Mouse (Mus musculus) hindbrain, embryonic 15.5 days (tissue): ENCODE data around the gene Skiv2l. TPM values are rescaled to one million over a fixed set of nuclear protein-coding genes. Genes with fewer than 3 reads are reported as not detected.
"Not testable (repeated sequence)": the region's sequence is repeated elsewhere in the genome, so short reads cannot be mapped to it uniquely, and the experiment has no call there.

Experiments
- ATAC-seq: fragments of 200-750 bp; cut with Nextera tagmentation; 2 replicates; pipeline ENCODE4 v1.8.0; 2017; ENCODE audit warnings: low read depth, moderate number of reproducible peaks, moderate TSS enrichment; ENCODE audit not compliant: low FRiP score
- H3K27ac ChIP-seq: fragments of 300-500 bp; sonication (generic); replicated peaks from 2 replicates; pipeline ENCODE4 v1.5.1; 2015; ENCODE audit warnings: mild to moderate bottlenecking, inconsistent platforms
- H3K27me3 ChIP-seq: fragments of 300-500 bp; sonication (generic); 2 replicates; pipeline ENCODE4 v1.6.1; 2015; ENCODE audit warnings: control low read depth, inconsistent platforms
- H3K36me3 ChIP-seq: fragments of 300-500 bp; sonication (generic); 2 replicates; pipeline ENCODE4 v1.6.1; 2015; ENCODE audit warnings: control low read depth, inconsistent platforms
- H3K4me1 ChIP-seq: fragments of 300-500 bp; sonication (generic); replicated peaks from 2 replicates; pipeline ENCODE4 v1.6.1; 2015; ENCODE audit warnings: control low read depth, inconsistent platforms
- H3K4me2 ChIP-seq: fragments of 300-500 bp; sonication (generic); 2 replicates; pipeline ENCODE4 v1.6.1; 2015; ENCODE audit warnings: moderate library complexity, mild to moderate bottlenecking, inconsistent platforms
- H3K4me3 ChIP-seq: fragments of 300-500 bp; sonication (generic); 2 replicates; pipeline ENCODE4 v1.5.1; 2015; ENCODE audit warnings: mild to moderate bottlenecking, inconsistent platforms
- H3K9ac ChIP-seq: fragments of 300-500 bp; sonication (generic); 2 replicates; pipeline ENCODE4 v1.6.1; 2015; ENCODE audit warnings: inconsistent platforms
- H3K9me3 ChIP-seq: fragments of 300-500 bp; sonication (generic); 2 replicates; pipeline ENCODE4 v1.6.1; 2016; ENCODE audit warnings: control low read depth, inconsistent platforms
- whole genome bisulfite sequencing: fragments of 180-500 bp; shearing (Covaris S2); methylation state at CpG from one replicate; pipeline ENCODE4 v1.1.7; 2015; 5-methylcytosine and 5-hydroxymethylcytosine counted together
- polyA plus RNA-seq: library from polyadenylated mRNA; unstranded; fragments of >200 nt; fragmentation: Nextera tagmentation; extraction: Ambion mirVana; gene quantifications from 2 replicates; pipeline ENCODE4 v1.2.1, GENCODE M21; 2015

Gene Skiv2l
- polyA plus RNA-seq, 1 experiment from 2014 or later, result 63.4 TPM

- no peak overlapping the region for H3K4me2 ChIP-seq
- H3K4me3 ChIP-seq, result no peak overlapping the region
- no peaks in the 10 kb centered on the region for H3K36me3 ChIP-seq
- WGBS, result 74% methylated on average over 6 of the region's 6 CpGs
- no peaks in the 10 kb centered on the region; the same call in 1 of the 2 replicates for H3K9me3 ChIP-seq
- H3K27me3 ChIP-seq, result no peaks in the 10 kb centered on the region
- ATAC-seq, result no peak
- H3K9ac ChIP-seq, result no peak overlapping the region
- no peaks in the 10 kb centered on the region for H3K4me1 ChIP-seq
- no peak overlapping the region for H3K27ac ChIP-seq
Measured at GRCm38 (mm10) chr17:34804871-34805562, 45.0 kb downstream of the Skiv2l start.

- not testable (repeated sequence) for H3K4me2 ChIP-seq, H3K27me3 ChIP-seq, ATAC-seq, H3K27ac ChIP-seq, H3K36me3 ChIP-seq, H3K4me1 ChIP-seq, H3K4me3 ChIP-seq, H3K9ac ChIP-seq, H3K9me3 ChIP-seq
- WGBS, result 98% methylated on average over 4 of the region's 6 CpGs
Measured at GRCm38 (mm10) chr17:34804301-34804700, 45.7 kb downstream of the Skiv2l start, which contains the start of gene Cyp21a1. Gene Cyp21a1, minus strand, starts transcription at chr17:34804561.

- 93% methylated on average over 6 of the region's 6 CpGs for WGBS
- H3K4me3 ChIP-seq, H3K4me2 ChIP-seq, H3K36me3 ChIP-seq, H3K4me1 ChIP-seq, H3K9me3 ChIP-seq, H3K27ac ChIP-seq, H3K27me3 ChIP-seq, ATAC-seq, H3K9ac ChIP-seq: not testable (repeated sequence)
Measured at GRCm38 (mm10) chr17:34803367-34803766, 46.6 kb downstream of the Skiv2l start.

GRCm38 (mm10) chr17:34802756-34803155 lies 47.3 kb downstream of the Skiv2l start:
- H3K27me3 ChIP-seq, H3K9me3 ChIP-seq, H3K9ac ChIP-seq, H3K4me2 ChIP-seq, ATAC-seq, H3K27ac ChIP-seq, H3K36me3 ChIP-seq, H3K4me3 ChIP-seq, H3K4me1 ChIP-seq: not testable (repeated sequence)
- WGBS, result 91% methylated on average over 9 of the region's 9 CpGs

GRCm38 (mm10) chr17:34800781-34801305 lies 49.2 kb downstream of the Skiv2l start:
- H3K9ac ChIP-seq, H3K4me1 ChIP-seq, H3K27me3 ChIP-seq, H3K27ac ChIP-seq, H3K36me3 ChIP-seq, H3K9me3 ChIP-seq, H3K4me2 ChIP-seq, ATAC-seq, H3K4me3 ChIP-seq: not testable (repeated sequence)
- WGBS, result 94% methylated on average over 16 of the region's 16 CpGs

- ATAC-seq, result no peak
- Histone ChIP-seq H3K4me1 (no peaks in the 10 kb centered on the region), H3K4me3 (no peak overlapping the region), H3K4me2 (no peak overlapping the region), H3K36me3 (no peaks in the 10 kb centered on the region), H3K9ac (no peak overlapping the region), H3K27ac (no peak overlapping the region), H3K9me3 (no peaks in the 10 kb centered on the region), H3K27me3 (no peaks in the 10 kb centered on the region)
- 93% methylated on average over 4 of the region's 4 CpGs for WGBS
Measured at GRCm38 (mm10) chr17:34799531-34799925, 50.5 kb downstream of the Skiv2l start.

- H3K9ac ChIP-seq, result no peak overlapping the region
- no peak overlapping the region for H3K27ac ChIP-seq
- 89% methylated on average over 17 of the region's 17 CpGs for WGBS
- H3K4me3 ChIP-seq, result no peak overlapping the region
- H3K4me2 ChIP-seq, result no peak overlapping the region
- H3K27me3 ChIP-seq, result no peaks in the 10 kb centered on the region
- no peak for ATAC-seq
- H3K9me3 ChIP-seq, result no peaks in the 10 kb centered on the region
- no peaks in the 10 kb centered on the region for H3K36me3 ChIP-seq
- H3K4me1 ChIP-seq, result no peaks in the 10 kb centered on the region
Measured at GRCm38 (mm10) chr17:34798866-34799530, 51.0 kb downstream of the Skiv2l start.

- not testable (repeated sequence) for H3K36me3 ChIP-seq, ATAC-seq, H3K9me3 ChIP-seq, H3K4me1 ChIP-seq, H3K4me2 ChIP-seq, H3K27me3 ChIP-seq, H3K9ac ChIP-seq, H3K27ac ChIP-seq, H3K4me3 ChIP-seq
- 86% methylated on average over 6 of the region's 7 CpGs for WGBS
Measured at GRCm38 (mm10) chr17:34798071-34798470, 51.9 kb downstream of the Skiv2l start.

GRCm38 (mm10) chr17:34797211-34797995 lies 52.6 kb downstream of the Skiv2l start:
- whole genome bisulfite sequencing, result 91% methylated on average over 10 of the region's 10 CpGs

GRCm38 (mm10) chr17:34796311-34797140 lies 53.5 kb downstream of the Skiv2l start:
- H3K4me2 ChIP-seq, result no peak overlapping the region
- no peaks in the 10 kb centered on the region for H3K9me3 ChIP-seq
- no peak overlapping the region for H3K9ac ChIP-seq
- H3K36me3 ChIP-seq, result no peaks in the 10 kb centered on the region
- WGBS, result 90% methylated on average over 8 of the region's 8 CpGs
- H3K27ac ChIP-seq, result no peak overlapping the region
- H3K4me3 ChIP-seq, result no peak overlapping the region
- H3K4me1 ChIP-seq, result no peaks in the 10 kb centered on the region
- ATAC-seq, result no peak
- H3K27me3 ChIP-seq, result no peaks in the 10 kb centered on the region

More at GRCm38 (mm10) chr17:34797211-34797995, 52.6 kb downstream of the Skiv2l start:
- not testable (repeated sequence) for H3K9me3 ChIP-seq, H3K27me3 ChIP-seq, H3K27ac ChIP-seq, H3K4me2 ChIP-seq, ATAC-seq, H3K4me3 ChIP-seq, H3K9ac ChIP-seq, H3K36me3 ChIP-seq, H3K4me1 ChIP-seq

GRCm38 (mm10) chr17:34795633-34796032 lies 54.4 kb downstream of the Skiv2l start:
- Histone ChIP-seq H3K27me3 (no peaks in the 10 kb centered on the region), H3K9me3 (no peaks in the 10 kb centered on the region), H3K4me1 (no peaks in the 10 kb centered on the region), H3K36me3 (no peaks in the 10 kb centered on the region), H3K27ac (no peak overlapping the region), H3K9ac (no peak overlapping the region), H3K4me3 (no peak overlapping the region), H3K4me2 (no peak overlapping the region)
- WGBS, result 62% methylated on average over 9 of the region's 9 CpGs
- no peak for ATAC-seq
